Mouse (Mus musculus) R1 (cell line): ENCODE results near the gene Map1b.
A peak's percentile ranks its signal among the peaks of the same experiment; 100 is the strongest.

Experiments
- DNase-seq: peaks from one replicate; pipeline ENCODE4 v3.0.0-alpha.2; 2018; ENCODE audit warnings: low read depth, low spot score

Gene Map1b

DNA sequence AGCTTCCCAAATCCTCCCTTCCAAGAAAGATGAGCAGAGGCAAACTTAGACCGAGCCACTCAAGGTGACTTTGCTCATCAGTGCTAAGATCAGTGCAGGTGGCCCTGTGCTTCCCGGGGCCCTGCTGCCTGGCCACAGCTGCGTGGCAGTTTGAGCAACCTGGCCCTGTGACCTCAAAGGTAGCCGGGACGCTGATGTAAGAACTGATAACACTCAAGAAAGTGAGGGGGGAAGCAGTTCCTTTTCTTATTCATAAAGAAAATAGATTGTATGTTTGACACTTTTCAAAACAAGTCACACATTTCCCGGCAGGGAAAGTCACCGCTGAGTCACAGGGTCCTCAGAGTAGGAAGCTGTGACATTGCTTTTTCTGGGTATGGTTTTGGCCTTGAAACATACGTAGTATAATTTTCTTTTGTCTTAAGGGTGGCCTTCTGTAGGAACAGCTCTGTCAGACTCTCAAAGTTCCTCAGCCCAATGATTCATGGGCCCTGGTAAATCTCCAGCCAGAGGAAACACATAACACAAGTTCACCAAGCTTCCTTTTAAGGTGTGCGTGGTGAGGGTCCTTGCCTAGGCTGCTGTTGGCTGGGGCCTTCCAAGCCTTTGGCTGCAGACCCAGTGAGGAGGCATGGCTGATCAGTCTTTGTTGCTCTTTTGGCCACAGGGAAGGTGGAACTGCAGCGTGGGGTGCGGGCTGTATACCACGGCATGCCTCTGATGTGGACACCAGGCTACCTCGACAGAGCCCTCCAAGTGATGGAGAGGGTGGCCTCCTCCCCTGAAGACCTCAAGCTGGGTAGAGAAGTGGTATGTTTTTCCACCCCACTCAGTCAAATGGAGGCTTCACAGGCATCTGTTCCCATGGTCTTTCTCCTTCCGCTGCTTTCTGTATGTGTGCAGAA lies 105.5 kb downstream of the Map1b start:
- no peak for DNase-seq

DNA sequence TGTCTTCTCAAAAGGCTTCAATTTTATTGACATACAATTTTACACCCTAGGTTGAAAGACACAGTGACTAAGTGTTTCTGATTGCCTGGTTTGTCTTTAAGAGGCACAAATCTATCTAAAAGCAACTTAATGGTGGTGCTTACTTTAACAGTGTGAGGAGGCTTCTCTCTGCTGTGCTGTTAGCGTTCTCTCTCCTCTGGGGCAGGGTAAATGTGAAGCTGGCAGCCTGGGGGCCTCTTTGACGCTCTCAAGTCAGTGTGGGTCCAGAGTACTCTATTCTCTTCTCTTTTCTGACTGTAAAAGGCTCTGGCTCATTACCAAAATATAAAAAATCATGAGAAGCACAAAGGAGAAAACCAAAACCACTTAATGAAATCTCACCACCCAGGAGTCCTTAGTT lies 107.1 kb downstream of the Map1b start:
- DNase-seq: no peak

DNA sequence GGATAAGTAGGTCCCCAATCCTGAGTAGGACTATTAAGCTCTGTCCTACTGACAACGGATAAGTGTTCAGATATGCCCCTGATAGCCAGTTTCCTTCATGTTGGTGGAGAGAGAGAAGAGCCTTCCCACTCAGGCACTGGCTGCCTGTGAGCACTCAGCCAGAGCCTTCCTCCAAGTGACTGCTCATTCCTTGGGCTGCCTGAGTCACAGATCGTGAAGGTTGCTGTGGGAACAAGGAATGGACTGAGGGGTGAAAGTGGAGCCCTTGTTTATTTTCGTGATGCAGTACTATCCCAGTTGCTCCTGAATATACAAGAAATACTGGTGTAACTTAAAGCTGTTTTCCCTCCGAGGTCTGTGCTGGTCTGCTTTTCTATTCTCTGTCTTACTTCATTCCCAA lies 117.0 kb downstream of the Map1b start:
- no peak for DNase-seq

DNA sequence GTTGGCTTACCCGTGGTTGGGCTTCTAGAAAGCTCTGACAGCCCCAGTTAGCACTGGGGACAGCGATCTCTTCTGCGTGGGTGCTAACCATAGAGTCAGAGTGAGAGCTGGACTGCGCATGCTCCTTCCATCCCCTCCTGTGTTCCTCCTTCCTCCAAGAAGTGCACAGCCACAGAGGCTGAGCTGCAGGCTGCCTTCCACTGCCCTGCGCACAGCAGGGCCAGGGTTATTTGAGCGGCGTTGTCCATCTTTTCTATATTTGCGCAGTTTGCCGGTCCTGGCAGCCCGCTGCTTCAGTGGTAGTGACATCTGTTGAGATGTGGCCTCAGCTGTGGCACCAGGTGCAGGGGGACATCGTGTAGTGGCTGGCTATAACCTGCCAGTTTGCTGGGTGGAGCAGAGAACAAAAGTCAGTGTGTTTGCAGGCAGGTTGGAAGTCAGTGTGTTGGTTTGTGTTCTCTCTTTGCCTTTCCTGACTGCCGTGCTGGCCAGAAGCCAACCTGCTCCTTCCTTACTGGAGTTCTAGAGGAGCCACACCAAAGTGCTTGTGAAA lies 118.1 kb downstream of the Map1b start:
- DNase-seq: peak; percentile 68

DNA sequence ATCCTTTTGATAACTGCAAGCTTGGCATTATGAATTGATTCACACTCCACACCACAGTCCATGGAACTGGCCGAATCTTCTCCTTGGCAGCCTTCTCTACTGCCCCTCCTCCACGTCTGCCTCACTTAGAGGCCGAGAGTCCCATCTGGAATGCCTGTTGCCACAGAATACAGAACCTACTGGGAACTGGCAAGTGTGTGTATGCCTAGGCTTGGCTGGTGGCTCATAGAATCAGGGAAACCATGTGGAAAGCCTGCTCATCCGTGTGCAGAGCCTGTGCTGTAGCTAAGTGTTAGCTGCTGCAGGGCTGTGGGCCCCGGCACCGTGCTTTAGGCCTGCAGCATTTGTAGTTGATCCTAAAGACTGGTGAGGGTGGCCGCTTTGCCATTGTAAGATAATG lies 119.1 kb downstream of the Map1b start:
- no peak for DNase-seq

DNA sequence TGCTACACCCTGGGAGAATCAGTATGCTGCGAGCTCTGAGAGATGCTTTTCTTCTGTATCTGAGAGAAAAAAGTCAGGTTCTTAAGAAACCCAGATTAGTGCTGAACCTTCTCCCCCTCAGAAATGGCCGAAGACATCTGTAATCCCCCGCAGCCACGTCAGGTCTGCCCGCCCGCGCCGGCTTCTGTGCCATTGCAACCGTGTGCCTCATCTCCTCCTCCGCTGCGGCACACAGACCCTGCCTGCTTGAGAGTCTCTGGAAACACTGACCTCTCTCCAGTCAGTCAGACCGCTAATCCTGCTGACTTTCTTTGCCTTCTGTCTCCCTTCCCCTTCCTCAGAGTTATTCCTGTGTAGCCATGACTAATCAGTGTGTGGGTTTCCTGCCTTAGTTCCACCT lies 120.8 kb downstream of the Map1b start:
- DNase-seq: no peak

DNA sequence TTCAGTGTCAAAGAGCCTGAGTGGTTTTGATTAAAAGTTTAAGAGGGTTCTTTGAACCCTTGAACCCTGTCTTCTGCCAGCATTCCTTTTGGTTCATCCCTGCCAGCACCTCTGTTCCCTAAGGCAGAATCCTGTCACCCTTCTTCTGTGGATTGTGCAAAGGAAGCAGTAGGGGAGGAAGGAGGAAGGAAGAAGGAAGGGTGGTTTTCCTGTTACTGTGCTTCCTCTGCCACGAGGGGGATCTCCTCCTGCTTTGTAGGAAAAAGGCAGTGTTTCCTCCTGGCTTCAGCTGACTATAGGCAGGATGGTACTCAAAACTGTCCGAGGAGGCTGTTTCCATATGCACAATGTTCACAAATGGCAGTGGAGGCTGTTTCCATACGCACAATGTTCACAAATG lies 121.6 kb downstream of the Map1b start:
- DNase-seq: no peak

DNA sequence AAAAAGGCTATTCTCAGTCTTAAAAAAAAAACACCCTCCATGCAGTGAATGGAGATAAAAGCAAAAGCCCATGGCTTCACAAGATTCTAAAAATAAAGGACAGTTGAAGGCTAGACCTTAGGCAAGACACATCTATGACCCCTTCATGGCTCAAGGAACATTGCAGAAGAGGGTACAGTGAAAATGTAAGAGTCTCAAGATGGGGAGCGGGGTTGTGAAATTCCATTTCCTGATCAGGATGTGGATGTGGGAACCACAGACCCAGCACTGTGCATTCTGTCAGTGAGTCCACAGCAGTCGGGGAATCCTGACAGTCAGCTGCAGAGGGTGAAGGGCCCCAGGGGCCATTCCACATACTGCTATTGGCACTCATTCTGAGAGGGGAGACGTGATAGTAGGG lies 123.2 kb downstream of the Map1b start:
- no peak for DNase-seq

DNA sequence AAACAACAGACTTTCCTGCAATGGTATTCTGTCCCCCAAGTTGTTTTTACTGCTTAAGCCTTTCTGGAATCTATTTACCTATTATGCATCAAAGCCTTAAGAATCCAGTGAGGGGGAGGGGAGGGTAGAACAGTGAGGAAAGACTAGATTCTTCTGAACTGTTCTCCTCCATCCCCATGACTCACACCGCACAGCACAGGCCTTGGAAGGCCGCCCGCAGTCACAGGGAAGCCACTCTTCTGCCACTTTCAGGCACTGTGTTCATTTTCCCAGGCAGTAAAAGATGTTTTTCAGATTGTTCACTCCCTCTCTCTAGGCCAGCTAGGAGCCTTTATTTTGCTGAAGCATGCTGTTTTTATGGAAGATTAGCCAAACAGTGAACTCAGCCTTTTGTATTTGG lies 124.9 kb downstream of the Map1b start:
- DNase-seq: peak; percentile 34

DNA sequence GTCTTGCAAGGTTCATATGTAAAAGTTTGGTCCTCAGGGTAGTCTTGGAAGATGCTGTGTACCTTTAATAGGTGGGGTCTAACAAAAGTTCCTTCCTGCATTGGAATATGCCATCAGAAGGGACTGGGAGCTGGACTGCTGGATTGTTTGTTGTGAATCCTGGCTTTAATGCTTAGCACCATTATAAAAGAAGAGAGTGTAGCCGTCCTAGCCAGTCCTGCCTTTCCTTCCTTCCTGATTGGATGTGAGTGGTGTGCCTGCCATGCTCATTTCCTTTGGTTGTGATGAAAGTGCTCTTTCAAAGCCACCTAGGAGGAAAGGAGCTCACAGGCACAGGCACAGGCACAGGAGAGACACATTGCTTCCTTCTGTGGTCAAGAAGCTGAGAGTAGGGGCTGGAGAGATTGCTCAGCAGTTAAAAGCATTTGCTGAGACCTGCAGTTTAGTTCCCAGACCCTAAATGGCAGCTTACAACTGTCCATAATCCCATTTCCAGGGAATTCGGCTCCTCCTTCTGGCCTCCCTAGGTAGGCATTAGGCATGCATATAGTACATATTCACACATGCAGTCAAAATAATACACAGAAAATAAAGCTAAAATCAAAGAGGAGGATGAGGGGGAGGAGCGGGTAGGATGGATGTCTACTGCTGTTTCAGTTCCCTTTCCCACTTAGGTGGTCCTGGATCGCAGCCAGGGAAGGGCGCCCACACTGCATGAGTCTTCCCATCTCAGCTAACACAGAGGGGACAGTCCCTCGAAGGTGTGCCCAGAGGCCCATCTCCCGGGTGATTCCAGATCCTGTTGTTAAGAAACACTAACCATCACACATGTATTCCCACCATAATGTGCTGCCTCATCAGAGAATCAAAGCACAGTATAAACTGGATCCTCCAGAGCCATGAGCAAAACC lies 128.2 kb downstream of the Map1b start:
- no peak for DNase-seq

DNA sequence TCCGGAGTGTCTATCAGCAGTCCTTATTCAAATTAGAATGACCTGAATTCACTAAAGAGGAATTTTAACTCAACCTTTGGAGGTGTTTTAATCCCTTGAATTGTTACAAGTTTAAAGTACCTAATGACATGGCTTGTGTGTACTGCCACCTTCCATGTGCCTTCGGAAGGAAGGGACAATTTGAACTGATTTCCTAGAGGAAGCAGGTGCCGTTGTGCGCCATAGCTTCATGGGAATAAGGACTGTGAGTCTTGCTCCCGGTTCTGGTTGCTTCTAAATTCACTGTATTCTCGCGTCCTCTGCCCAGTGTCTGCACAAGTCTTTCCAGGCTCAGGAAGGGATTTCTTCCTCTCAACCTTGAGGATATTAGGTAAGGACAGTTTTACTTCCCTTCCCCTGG lies 130.0 kb downstream of the Map1b start:
- DNase-seq: no peak

DNA sequence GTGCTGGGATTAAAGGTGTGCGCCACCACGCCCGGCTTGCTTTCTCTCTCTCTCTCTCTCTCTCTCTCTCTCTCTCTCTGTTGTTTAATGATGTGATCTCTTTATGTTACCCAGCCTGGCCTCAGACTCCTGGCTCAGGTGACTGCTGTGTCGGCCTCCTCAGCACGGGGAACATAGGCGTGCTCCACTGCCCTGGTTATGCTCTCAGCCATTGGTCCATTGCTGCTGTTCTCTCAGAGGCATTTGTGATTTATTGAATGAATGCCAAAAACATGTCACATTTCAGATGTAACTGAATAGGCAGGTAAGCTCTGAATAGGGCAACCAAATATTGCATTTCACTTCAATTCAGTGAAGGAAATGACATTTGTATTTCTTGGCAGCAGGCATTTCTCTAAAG lies 130.4 kb downstream of the Map1b start:
- no peak for DNase-seq

DNA sequence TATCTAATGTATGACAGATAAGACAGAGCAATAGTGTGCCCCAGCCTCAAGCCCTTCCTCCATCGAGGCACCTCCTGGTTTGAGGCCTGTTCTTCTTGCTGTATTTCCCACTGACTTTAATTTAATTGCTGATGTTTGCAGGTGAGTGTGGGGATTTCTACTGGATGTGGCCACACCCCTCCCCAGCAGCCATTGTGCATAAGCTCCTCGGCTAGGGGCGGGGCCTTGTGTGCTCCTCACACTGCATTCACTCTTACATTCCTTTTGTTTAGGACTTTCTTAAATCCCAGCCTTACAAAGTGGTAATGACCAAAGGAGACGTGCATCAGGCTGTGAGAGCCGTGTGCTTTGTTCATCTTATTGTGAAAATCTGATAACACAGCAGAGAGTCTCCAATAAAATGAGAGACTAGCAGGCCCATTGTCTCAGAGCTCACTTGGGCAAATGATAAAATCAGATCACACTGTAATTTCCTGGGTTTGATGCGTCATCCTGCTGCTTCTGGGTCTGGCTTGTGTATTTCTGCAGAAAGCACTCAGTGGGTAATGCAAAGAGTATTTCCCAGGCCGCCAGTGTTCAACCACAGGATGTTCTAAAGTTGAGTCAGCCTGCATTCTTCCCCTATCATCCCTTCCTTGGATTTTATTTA lies 131.7 kb downstream of the Map1b start:
- DNase-seq: peak; percentile 55

DNA sequence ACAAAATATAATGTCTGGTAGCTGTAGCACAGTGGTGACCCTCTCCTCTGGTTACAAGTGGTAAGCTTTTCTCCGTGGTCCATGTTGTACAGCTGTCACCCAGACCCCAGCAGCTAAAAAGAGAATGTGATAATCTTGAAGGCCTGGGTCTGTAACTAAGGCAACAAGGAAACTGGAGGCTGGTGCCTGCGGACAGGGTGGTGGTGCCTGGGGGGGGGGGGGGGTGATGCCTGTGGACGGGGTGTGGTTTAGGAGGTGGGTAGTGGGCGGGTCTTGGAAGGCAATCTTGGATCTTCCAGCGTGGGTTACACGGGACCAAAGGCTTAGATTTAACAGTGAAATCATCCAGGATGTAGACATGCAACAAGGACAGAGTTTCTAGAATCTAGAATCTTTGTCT lies 134.0 kb downstream of the Map1b start:
- DNase-seq: peak; percentile 80

DNA sequence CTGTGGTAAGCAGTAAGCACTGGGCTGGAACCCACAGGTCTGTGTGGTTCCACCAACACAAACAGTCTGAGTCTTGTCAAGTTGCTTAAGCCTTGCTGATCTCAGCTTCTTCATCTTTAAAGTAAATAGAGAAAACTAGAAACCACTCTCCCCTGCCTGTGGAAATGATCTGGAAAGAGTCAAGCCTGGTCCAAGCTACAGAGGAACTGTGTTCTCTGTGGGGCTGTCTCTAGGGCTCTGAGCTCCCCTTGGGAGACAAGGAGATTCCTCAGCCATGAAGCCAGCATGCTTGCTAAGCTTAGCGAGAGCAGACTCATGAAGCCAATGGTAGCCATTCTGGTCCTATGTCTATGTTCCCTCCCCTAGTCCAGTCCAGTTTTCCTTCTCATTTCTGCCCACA lies 138.1 kb downstream of the Map1b start:
- no peak for DNase-seq

DNA sequence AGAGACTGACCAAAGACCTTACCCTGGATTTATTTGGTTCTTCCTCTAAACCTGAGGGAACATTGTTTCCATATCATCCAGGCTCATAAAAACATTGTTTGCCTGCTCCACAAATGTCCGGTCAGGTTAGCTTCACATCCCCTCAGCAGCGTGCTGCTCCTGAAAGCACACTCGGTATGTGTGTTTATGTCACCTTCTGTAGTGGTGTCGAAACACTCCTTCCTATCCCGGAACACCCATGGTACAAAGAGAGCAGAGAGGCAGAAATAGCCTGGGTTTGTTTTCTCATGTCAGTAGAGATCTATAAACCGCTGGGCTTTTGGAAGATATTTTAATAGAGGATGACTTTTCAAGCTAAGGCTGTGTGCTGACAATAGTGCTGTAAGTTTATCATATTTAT lies 139.3 kb downstream of the Map1b start:
- DNase-seq: no peak

DNA sequence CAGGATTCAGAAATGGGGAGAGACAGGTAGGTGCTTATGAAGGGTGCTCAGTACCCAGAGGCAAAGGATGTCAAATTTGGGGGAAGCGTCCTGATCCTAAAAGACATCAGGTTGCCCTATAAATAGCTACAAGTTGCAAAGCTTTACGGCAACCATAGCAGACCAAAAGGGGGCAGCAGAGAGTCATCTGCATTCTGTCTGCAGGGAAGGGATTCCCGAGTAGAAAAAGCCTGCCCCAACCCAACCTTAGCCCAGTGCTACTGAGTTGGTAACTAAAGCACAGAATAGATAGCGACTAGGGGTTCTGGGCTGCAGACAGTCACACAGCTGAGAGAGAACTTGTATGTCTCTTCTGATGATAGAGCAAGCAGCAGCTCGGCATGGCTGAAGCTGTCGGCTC lies 140.8 kb downstream of the Map1b start:
- peak; percentile 79 for DNase-seq

DNA sequence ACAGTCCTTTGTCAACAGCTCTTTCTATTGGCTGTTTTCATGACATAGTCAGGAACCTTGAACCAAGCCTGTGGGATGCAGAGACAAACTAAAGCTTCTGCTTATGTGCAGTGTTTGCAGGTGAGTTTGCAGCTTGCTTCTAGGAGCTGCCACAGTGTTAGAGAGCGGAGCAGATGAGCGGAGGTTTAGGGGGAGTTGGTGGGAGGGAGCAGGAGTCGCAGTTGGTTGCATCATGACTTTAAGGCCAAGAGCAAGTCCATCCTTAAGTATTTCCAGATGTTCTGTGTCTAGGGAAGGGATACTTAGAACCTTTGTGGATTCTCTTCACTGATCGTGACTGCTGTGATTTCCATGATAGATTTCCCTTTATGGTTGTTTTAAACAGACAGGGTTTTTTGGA lies 142.1 kb downstream of the Map1b start:
- no peak for DNase-seq

DNA sequence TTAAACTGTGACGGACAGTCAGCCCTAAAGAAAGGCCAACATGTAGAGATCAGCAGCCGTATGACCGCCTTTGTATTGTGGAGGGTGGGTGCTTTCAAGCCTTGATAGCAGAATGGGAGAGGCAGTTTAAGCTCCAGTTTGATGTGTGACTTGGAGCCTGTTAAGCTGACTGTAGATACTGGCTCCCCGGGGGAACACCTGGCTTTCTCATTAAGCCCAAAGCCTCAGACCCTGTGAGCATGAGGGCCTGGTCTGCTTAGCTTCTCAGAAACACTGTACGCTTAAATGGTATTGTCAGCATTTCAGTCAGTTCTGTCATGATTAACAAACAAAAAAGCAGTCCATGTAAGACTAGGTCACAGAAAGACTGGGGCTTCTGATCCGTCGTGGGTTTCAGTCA lies 142.7 kb downstream of the Map1b start:
- DNase-seq: no peak
